Mouse (Mus musculus) R1 (cell line): ENCODE results near the gene Nhp2.

Experiments
- DNase-seq: peaks from one replicate; pipeline ENCODE4 v3.0.0-alpha.2; 2018; ENCODE audit warnings: low read depth, low spot score

Nhp2 gene

GRCm38 (mm10) chr11:51635525-51636322, 16.2 kb downstream of the Nhp2 start, which contains the start of gene Rmnd5b:
TSS of gene Rmnd5b (minus strand) at chr11:51635896.
- peak; percentile 93 for DNase-seq

- peak; percentile 89 for DNase-seq
Measured at GRCm38 (mm10) chr11:51636323-51636684, 16.8 kb downstream of the Nhp2 start.

GRCm38 (mm10) chr11:51637971-51638414, 18.5 kb downstream of the Nhp2 start:
- peak; percentile 95 for DNase-seq

- DNase-seq = no peak
Measured at GRCm38 (mm10) chr11:51638497-51638896, 19.0 kb downstream of the Nhp2 start.

- no peak for DNase-seq
Measured at GRCm38 (mm10) chr11:51640748-51641147, 21.2 kb downstream of the Nhp2 start.

- DNase-seq = peak; percentile 58
Measured at GRCm38 (mm10) chr11:51643202-51643601, 23.7 kb downstream of the Nhp2 start.

GRCm38 (mm10) chr11:51643761-51644160, 24.2 kb downstream of the Nhp2 start:
- no peak for DNase-seq

GRCm38 (mm10) chr11:51644217-51644616, 24.7 kb downstream of the Nhp2 start:
- no peak for DNase-seq

GRCm38 (mm10) chr11:51645293-51645692, 25.8 kb downstream of the Nhp2 start:
- no peak for DNase-seq

- DNase-seq = no peak
Measured at GRCm38 (mm10) chr11:51646245-51646644, 26.7 kb downstream of the Nhp2 start.

GRCm38 (mm10) chr11:51646751-51647667, 27.5 kb downstream of the Nhp2 start:
- DNase-seq = peak; percentile 87

- DNase-seq = peak; percentile 89
Measured at GRCm38 (mm10) chr11:51648566-51648965, 29.0 kb downstream of the Nhp2 start.

- DNase-seq = peak; percentile 60
Measured at GRCm38 (mm10) chr11:51649111-51649888, 29.8 kb downstream of the Nhp2 start.

- DNase-seq = peak; percentile 63
Measured at GRCm38 (mm10) chr11:51649889-51650199, 30.3 kb downstream of the Nhp2 start.

- peak; percentile 50 for DNase-seq
Measured at GRCm38 (mm10) chr11:51650261-51650660, 30.7 kb downstream of the Nhp2 start.

GRCm38 (mm10) chr11:51650691-51651515, 31.4 kb downstream of the Nhp2 start, which contains the start of the genes N4bp3 and D930048N14Rik:
TSS of gene N4bp3 (minus strand) at chr11:51650842.
TSS of gene D930048N14Rik (plus strand) at chr11:51650954.
- peak; percentile 79 for DNase-seq

- DNase-seq = no peak
Measured at GRCm38 (mm10) chr11:51652889-51653418, 33.4 kb downstream of the Nhp2 start.

- no peak for DNase-seq
Measured at GRCm38 (mm10) chr11:51653736-51654135, 34.2 kb downstream of the Nhp2 start.

GRCm38 (mm10) chr11:51654891-51655290, 35.4 kb downstream of the Nhp2 start:
- DNase-seq = no peak

GRCm38 (mm10) chr11:51656798-51657521, 37.4 kb downstream of the Nhp2 start:
- no peak for DNase-seq
